Mouse (Mus musculus) midbrain, embryonic 11.5 days (tissue): ENCODE measurements at regions not wholly inside any gene's neighbourhood (a gene's known extent, or its start where the extent isn't known, plus 50 kb on each side); places are given as distances from the start of the nearest gene placed in this dataset.

Experiments
- ATAC-seq: fragments of 200-750 bp; cut with Nextera tagmentation; 2 replicates; pipeline ENCODE4 v1.8.0; 2017; ENCODE audit warnings: moderate TSS enrichment, moderate library complexity; ENCODE audit not compliant: low FRiP score
- DNase-seq: peaks from one replicate; pipeline ENCODE4 v3.0.0; 2015; ENCODE audit warnings: low spot score; ENCODE audit errors: missing footprints
- H3K27ac ChIP-seq: fragments of 300-500 bp; sonication (generic); 2 replicates; pipeline ENCODE4 v1.5.1; 2014; ENCODE audit warnings: low read depth, low read length
- H3K27me3 ChIP-seq: fragments of 300-500 bp; sonication (generic); 2 replicates; pipeline ENCODE4 v1.6.1; 2014; ENCODE audit warnings: mild to moderate bottlenecking, low read length, moderate library complexity, mixed read lengths; ENCODE audit not compliant: control insufficient read depth, insufficient read depth
- H3K36me3 ChIP-seq: fragments of 300-500 bp; sonication (generic); 2 replicates; pipeline ENCODE4 v1.6.1; 2014; ENCODE audit warnings: mild to moderate bottlenecking, low read length, moderate library complexity, mixed read lengths; ENCODE audit not compliant: control insufficient read depth, insufficient read depth
- H3K4me1 ChIP-seq: fragments of 300-500 bp; sonication (generic); 2 replicates; pipeline ENCODE4 v1.6.1; 2014; ENCODE audit warnings: low read length; ENCODE audit not compliant: control insufficient read depth, insufficient read depth
- H3K4me2 ChIP-seq: fragments of 300-500 bp; sonication (generic); 2 replicates; pipeline ENCODE4 v1.6.1; 2014; ENCODE audit warnings: mild to moderate bottlenecking, moderate library complexity
- H3K4me3 ChIP-seq: fragments of 300-500 bp; sonication (generic); 2 replicates; pipeline ENCODE4 v1.5.1; 2014; ENCODE audit warnings: low read depth, low read length
- H3K9ac ChIP-seq: fragments of 300-500 bp; sonication (generic); 2 replicates; pipeline ENCODE4 v1.6.1; 2014; ENCODE audit warnings: low read length
- H3K9me3 ChIP-seq: fragments of 300-500 bp; sonication (generic); 2 replicates; pipeline ENCODE4 v1.6.1; 2016; ENCODE audit warnings: low read length; ENCODE audit not compliant: control insufficient read depth
- WGBS: fragments of 180-500 bp; shearing (Covaris S2); extraction: QIAGEN DNeasy Blood & Tissue Kit; methylation state at CpG from one replicate; pipeline ENCODE4 v1.1.7; 2014; 5-methylcytosine and 5-hydroxymethylcytosine counted together

- ATAC-seq: no peak
- Histone ChIP-seq H3K4me3 (no peak overlapping the region), H3K9ac (no peak overlapping the region), H3K4me1 (peaks cover 55% of the 10 kb centered on the region), H3K9me3 (no peaks in the 10 kb centered on the region), H3K4me2 (no peak overlapping the region), H3K27me3 (no peaks in the 10 kb centered on the region), H3K36me3 (no peaks in the 10 kb centered on the region), H3K27ac (peak overlapping the region; percentile 66)
- WGBS: 51% methylated on average over 3 of the region's 3 CpGs
- DNase-seq: no peak
Observed at GRCm38 (mm10) chr10:92077291-92077690, 644.9 kb downstream of the Nedd1 start.

- DNase-seq: no peak
- Histone ChIP-seq H3K4me3 (no peak overlapping the region), H3K27me3 (no peaks in the 10 kb centered on the region), H3K4me2 (no peak overlapping the region), H3K27ac (peak overlapping the region; percentile 66), H3K36me3 (no peaks in the 10 kb centered on the region; the same call in 1 of the 2 replicates), H3K9ac (no peak overlapping the region), H3K9me3 (no peaks in the 10 kb centered on the region), H3K4me1 (peaks cover 52% of the 10 kb centered on the region)
- peak; percentile 46 for ATAC-seq
- WGBS: 22% methylated on average over 3 of the region's 3 CpGs
Observed at GRCm38 (mm10) chr10:92076754-92077153, 645.5 kb downstream of the Nedd1 start.

GRCm38 (mm10) chr10:92075469-92075868, 646.8 kb downstream of the Nedd1 start:
- Histone ChIP-seq H3K9me3 (no peaks in the 10 kb centered on the region), H3K4me1 (peaks cover 45% of the 10 kb centered on the region), H3K36me3 (no peaks in the 10 kb centered on the region; the same call in 1 of the 2 replicates), H3K9ac (no peak overlapping the region; the same call in 1 of the 2 replicates), H3K27me3 (no peaks in the 10 kb centered on the region), H3K27ac (peak overlapping the region; percentile 66), H3K4me2 (no peak overlapping the region), H3K4me3 (no peak overlapping the region)
- peak; percentile 88 for DNase-seq
- 19% methylated on average over 8 of the region's 8 CpGs for WGBS
- ATAC-seq: no peak; the same call in 1 of the 2 replicates

DNA sequence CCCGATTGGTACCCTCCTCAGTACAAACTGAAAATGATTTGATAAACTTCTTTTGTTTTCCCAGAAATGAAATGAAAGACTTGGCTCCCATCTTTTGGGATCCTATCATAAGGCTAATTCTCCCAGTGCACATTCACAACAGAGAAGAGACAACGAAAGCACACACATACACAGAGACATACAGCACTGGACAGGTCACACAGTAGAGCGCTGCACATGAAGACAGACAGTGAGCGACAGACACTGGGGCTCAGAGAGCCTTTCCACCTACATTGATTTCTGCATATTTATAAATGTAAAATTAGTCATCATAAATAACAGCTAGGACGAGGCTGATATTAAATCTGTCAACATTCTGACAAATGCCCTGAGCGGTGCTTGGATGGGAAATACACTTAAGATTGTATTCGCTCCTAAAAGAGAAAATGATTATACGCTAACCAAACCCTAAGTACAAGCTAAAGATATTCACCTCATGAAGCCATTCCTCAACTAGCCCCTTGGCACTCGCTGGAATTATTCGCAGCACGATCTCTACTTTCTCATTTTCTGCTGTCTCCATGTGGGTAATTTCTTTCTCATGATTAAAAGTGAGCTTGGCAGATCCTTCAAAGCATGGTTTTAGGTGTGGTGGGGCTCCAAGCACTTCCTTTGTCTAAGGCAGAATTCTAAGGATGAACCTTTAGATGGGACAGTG, 647.4 kb downstream of the Nedd1 start:
- Histone ChIP-seq H3K9ac (no peak overlapping the region), H3K27ac (peak overlapping the region; percentile 66), H3K4me1 (peaks cover 39% of the 10 kb centered on the region), H3K4me2 (no peak overlapping the region), H3K36me3 (no peaks in the 10 kb centered on the region; the same call in 1 of the 2 replicates), H3K27me3 (no peaks in the 10 kb centered on the region), H3K9me3 (no peaks in the 10 kb centered on the region), H3K4me3 (no peak overlapping the region)
- DNase-seq: no peak
- 75% methylated on average over 11 of the region's 11 CpGs for WGBS
- peak; percentile 38; the same call in 1 of the 2 replicates for ATAC-seq

DNA sequence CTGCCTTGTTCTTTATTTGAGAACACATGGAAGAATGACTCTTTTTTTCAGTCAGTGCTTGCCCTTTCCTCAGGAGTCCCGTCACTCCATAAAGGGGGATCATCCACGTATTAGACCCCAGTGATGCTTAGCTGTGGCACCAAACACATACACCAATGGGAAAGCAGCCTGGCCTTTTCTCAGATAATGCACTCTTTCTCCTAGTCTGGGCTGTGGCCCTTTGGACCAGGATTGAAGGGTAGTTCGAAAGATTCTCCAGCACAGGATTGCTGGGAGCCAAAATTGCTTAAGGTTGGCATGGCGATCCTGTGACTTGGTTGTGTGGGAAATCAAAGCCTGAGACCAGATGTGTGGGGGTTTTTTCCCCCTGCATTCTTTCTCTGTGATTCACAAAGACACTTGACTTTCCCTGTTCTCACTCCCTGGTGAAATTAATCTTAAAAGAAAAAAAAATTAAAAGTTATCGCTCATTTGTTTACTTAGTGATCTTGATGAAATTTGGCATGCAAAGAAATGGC, 648.3 kb downstream of the Nedd1 start:
- no peaks in the 10 kb centered on the region; the same call in 1 of the 2 replicates for H3K36me3 ChIP-seq
- ATAC-seq: 0 out of 2 replicates have a peak, but pooled peaks have one; percentile 28
- H3K4me3 ChIP-seq: no peak overlapping the region
- WGBS: 20% methylated on average over 5 of the region's 5 CpGs
- no peaks in the 10 kb centered on the region for H3K9me3 ChIP-seq
- H3K9ac ChIP-seq: 0 out of 2 replicates have a peak overlapping the region, but pooled peaks have one; percentile 12
- H3K27me3 ChIP-seq: no peaks in the 10 kb centered on the region
- DNase-seq: peak; percentile 89
- peaks cover 33% of the 10 kb centered on the region for H3K4me1 ChIP-seq
- no peak overlapping the region for H3K4me2 ChIP-seq
- H3K27ac ChIP-seq: peak overlapping the region; percentile 65

GRCm38 (mm10) chr10:92044783-92045182, 677.4 kb downstream of the Nedd1 start:
- no peak for ATAC-seq
- Histone ChIP-seq H3K36me3 (no peaks in the 10 kb centered on the region), H3K4me2 (no peak overlapping the region), H3K9ac (no peak overlapping the region), H3K27me3 (no peaks in the 10 kb centered on the region), H3K9me3 (no peaks in the 10 kb centered on the region), H3K27ac (no peak overlapping the region), H3K4me3 (no peak overlapping the region), H3K4me1 (no peaks in the 10 kb centered on the region)
- peak; percentile 37 for DNase-seq

DNA sequence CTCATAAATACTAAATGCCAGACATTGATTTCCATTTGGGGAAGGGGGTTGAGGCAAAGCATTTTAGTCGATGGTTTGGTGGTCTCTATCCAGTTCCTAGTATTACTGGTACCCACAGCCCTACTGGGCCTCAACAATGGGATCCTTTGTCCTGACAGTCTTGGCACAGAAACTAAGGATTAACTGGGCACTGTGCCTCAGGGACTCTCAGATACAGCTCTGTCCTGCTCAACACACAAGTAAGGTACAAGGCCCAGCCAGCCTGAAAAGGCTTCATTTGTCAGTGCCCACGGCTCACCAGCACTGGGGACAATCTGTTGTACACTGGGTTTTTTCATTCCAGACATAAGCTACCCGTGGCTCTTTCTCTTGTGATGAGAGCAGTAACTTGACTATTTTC, 686.0 kb downstream of the Nedd1 start:
- DNase-seq: no peak
- WGBS: 66% methylated on average over 3 of the region's 3 CpGs
- H3K27me3 ChIP-seq: no peaks in the 10 kb centered on the region
- H3K9me3 ChIP-seq: no peaks in the 10 kb centered on the region
- no peak overlapping the region for H3K27ac ChIP-seq
- no peaks in the 10 kb centered on the region for H3K36me3 ChIP-seq
- no peak overlapping the region for H3K4me2 ChIP-seq
- H3K9ac ChIP-seq: no peak overlapping the region
- no peak for ATAC-seq
- no peak overlapping the region for H3K4me3 ChIP-seq
- H3K4me1 ChIP-seq: no peaks in the 10 kb centered on the region

DNA sequence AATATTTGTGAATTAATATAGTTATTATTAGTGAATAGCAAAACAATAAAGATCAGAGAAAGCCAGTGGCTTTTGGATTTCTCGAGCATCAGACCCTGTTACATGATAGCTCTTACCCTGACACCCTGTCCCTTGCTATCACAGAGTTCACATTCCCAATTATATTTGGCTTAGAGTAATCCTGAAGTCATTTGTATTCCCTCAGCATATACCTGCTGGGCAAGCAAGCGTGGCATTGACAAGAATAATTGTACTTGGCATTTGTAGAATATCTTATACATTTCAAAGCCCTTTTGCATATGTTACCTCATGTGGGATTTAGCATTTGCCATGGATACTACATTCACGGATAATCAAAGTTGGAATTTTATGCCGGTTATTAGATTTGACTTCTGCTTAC, 692.0 kb downstream of the Nedd1 start:
- Histone ChIP-seq H3K27me3 (no peaks in the 10 kb centered on the region), H3K4me2 (no peak overlapping the region), H3K36me3 (no peaks in the 10 kb centered on the region), H3K27ac (no peak overlapping the region), H3K4me3 (no peak overlapping the region), H3K9me3 (no peaks in the 10 kb centered on the region), H3K9ac (no peak overlapping the region), H3K4me1 (no peaks in the 10 kb centered on the region)
- 68% methylated on average over 4 of the region's 4 CpGs for WGBS
- ATAC-seq (no peak), DNase-seq (no peak)

- H3K4me3 ChIP-seq: no peak overlapping the region
- H3K36me3 ChIP-seq: no peaks in the 10 kb centered on the region
- H3K4me2 ChIP-seq: no peak overlapping the region
- H3K9me3 ChIP-seq: no peaks in the 10 kb centered on the region
- ATAC-seq (no peak), DNase-seq (no peak)
- 69% methylated on average over 1 of the region's 1 CpGs for whole genome bisulfite sequencing
- no peak overlapping the region for H3K27ac ChIP-seq
- H3K27me3 ChIP-seq: no peaks in the 10 kb centered on the region
- H3K4me1 ChIP-seq: no peaks in the 10 kb centered on the region
- no peak overlapping the region for H3K9ac ChIP-seq
Observed at GRCm38 (mm10) chr10:92024203-92024602, 698.0 kb downstream of the Nedd1 start.
